Mouse (Mus musculus) retina, adult 2 months (tissue): ENCODE data around the gene Mrln.
"Not testable (repeated sequence)": the region's sequence is repeated elsewhere in the genome, so short reads cannot be mapped to it uniquely, and the experiment has no call there.

ENCODE experiments used
- DNase-seq: peaks from one replicate; pipeline ENCODE4 v3.0.0-alpha.2; 2012; ENCODE audit warnings: low read depth, low spot score

Mrln gene

DNA sequence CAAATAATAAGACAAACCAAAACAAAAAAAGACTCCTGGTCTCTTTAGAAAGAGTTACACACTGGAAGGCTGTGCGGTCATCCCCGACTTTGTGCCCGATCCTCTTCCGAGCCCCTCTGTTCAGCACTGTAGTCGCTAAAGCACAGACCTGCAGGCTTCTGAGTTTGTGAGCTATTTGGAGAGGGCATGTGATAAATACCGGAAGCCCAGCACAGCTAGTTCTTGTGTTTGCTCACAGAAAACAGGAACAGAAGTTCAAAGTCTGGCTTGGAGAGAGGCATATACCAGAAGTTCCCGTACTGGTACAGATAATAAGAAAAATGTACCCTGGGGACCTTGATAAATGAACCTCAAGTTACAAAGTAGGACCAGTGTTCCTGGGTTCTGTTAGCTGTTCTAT, 9.2 kb upstream of the Mrln start:
- DNase-seq, result no peak

- DNase-seq, result no peak
Measured at GRCm38 (mm10) chr10:70195786-70196185, 8.7 kb upstream of the Mrln start.

DNA sequence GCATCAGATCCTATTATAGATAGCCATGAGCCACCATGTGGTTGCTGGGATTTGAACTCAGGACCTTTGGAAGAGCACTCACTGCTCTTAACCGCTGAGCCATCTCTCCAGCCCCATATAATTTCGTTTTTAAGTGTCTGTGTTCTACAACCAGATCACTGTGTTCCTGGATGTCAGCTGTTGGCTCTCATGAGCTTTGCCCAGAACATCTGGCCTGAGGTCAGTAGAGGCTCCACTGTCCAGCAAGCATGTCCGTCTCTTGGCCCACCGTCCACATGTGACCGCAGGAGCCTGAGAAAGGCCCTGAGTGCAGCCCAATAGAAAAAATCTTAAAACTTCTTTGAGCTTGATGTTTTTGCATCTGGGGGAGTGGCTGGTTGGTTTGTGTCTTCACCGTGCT, 7.8 kb upstream of the Mrln start:
- no peak for DNase-seq

GRCm38 (mm10) chr10:70197601-70198000, 6.9 kb upstream of the Mrln start:
- no peak for DNase-seq

GRCm38 (mm10) chr10:70198012-70198411, 6.5 kb upstream of the Mrln start:
- no peak for DNase-seq

DNA sequence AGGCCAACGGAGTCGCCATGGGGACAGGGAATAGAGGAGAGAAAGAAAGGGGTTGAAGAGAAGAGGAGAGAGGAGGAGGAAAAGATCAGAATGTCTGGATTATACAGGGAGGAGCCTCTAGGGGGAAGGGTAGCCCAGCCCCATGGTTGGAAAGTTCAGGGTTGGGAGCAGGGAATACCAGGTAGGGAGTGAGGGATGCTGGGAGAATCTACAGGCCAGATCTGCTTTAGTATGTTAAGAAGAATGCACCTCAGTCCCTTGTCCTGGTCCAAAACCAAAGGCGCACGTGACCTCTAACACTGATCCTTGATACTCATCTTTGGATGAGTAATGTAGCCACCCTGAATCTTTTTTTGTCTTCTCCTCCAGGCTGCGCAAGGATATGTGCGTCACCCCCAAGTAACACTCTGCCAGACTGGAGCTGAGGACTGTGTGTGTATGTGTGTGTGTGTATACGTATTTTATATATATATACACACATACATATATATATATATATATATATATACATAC, 5.5 kb upstream of the Mrln start:
- DNase-seq, result no peak

DNA sequence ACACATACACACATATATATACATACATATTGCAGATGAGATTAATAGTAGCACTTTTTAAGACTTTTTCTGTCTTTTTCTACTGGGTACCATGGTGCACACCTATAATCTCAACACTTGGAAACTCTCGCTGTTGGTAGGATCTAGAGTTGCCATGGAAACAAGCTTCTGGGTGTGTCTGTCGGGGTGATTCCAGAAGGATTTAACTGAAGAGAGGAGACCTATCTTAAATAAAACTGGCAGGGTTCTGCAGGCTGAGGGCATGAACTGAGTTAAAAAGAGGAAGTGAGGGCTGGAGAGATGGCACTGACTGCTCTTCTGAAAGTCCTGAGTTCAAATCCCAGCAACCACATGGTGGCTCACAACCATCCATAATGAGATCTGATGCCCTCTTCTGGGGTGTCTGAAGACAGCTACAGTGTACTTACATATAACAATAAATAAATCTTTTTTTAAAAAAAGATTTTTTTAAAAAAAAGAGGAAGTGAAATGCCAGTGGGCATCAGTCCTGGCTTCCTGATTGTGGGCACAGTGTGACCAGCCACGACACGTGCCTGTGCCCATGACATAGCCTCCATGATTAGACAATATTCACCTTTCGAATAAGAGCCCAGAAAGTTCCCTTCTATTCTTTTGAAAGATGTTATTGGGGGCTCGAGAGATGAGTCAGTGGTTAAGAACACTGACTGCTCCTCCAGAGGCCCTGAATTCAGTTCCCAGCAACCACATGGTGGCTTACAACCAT, 4.8 kb upstream of the Mrln start:
- DNase-seq, result no peak

GRCm38 (mm10) chr10:70200889-70201500, 3.5 kb upstream of the Mrln start:
- no peak for DNase-seq

GRCm38 (mm10) chr10:70211281-70211680, 6.8 kb downstream of the Mrln start:
- no peak for DNase-seq

GRCm38 (mm10) chr10:70220971-70221370, 16.5 kb downstream of the Mrln start:
- no peak for DNase-seq

- DNase-seq, result not testable (repeated sequence)
Measured at GRCm38 (mm10) chr10:70222231-70222630, 17.8 kb downstream of the Mrln start.

DNA sequence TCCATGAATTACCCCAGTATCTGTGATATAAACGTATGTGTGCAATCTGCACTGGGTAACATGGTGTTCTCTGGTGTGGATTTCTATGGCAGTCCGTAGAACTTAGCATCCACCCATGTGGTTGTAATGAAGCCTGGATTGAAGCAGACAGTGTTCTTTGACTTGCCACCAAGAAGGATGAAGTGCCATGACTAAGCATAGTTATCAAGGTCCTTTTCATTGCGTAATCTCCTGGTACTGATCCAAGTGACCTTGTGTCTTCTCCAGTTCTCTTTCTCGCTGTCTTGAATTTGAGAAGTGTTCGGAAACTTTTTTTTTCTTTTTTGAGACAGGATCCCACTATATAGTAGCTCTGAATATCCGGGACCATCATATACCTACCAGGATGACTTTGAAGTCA, 20.1 kb downstream of the Mrln start:
- no peak for DNase-seq

DNA sequence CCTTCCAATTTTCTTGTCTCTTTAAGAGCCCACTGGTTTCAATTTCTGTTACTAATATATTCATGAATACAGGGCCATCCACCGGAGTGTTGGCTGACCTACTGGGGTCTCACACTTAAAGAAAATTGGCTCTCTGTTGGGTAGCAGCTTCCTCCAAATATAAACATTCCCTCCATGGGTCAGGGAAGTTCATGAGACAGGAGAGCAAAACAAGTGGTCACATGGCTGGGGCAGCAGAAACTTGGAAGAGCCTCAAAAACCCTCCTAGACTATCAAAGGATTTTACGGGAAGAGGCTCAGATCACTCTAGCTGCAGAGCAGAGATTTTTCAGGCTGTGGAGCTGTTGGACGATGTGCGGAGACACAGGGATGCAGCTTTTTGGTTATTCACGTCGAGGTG, 21.3 kb downstream of the Mrln start:
- no peak for DNase-seq

GRCm38 (mm10) chr10:70226608-70227007, 22.1 kb downstream of the Mrln start:
- no peak for DNase-seq

DNA sequence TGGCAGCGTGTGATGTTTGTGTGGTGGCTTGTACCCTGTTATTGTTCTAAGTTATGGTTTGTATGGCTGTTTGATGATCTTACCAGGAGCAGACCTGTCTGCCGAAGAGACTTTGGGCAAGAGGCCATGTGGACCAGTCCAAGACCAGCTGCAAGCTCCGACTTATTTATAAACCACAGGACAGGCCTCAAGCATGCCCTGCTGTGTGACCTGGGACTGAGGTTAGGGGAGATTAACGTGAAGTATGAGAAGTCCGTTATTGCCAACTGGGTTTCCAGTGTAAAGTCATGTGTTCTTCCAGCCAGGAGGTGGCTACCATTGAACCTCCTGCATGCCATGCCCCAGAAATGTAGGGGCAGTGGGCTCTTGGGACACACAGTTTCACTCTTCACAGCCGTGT, 25.9 kb downstream of the Mrln start:
- no peak for DNase-seq

DNA sequence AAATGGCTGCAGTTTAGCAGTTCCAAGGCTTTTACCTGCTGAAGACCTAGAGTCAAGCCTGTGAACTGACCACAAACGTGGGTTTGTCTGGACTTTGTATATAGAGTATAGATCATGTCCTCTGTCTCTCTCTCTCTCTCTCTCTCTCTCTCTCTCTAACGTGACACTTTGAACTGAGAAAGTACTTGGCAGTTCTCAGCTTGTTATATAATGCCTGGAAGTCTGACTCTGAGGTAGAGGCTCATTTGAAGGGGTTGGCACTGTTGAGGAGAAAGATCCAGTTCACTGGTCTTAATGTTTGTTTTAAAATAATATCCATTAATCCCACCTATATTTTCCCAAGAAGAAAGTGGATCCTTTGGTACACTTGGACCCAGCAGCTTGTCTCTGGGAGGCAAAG, 33.5 kb downstream of the Mrln start:
- no peak for DNase-seq

DNA sequence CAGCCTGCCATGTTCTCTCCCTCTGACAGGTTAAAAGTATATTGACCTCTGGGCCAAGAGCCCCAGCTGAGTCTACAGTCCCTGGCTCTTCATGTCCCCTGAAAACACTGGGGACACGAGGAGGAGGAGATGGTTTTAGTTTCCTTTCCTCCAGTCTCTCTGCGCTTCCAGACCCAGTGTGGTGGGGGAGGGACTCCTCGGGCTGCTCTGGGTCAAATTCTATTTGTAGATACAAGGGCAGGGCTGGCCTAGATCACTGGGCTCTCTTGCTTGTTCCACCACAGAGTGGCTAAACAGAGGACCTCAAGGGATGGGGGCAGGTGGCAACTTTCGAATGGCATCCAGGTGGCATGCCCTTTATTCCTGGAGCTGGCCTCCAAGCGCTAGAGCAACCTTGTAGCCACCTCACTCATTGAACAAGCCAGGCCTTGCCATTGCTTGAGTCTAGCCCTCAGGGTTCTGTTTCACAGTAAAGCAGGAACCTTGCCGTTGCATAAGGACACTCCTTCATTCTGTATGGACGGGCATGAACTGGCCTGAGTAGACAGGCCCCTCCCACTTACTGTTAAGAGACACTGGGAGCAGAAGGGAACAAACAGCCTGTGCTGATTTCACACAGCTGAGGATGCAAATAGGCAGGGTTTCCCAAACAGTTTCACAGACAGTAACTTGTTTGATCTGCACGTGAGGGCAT, 38.4 kb downstream of the Mrln start:
- DNase-seq, result no peak

GRCm38 (mm10) chr10:70244921-70245558, 40.6 kb downstream of the Mrln start, which contains the start of gene Slc16a9:
Slc16a9 (plus strand) TSS chr10:70245100.
- DNase-seq, result no peak

DNA sequence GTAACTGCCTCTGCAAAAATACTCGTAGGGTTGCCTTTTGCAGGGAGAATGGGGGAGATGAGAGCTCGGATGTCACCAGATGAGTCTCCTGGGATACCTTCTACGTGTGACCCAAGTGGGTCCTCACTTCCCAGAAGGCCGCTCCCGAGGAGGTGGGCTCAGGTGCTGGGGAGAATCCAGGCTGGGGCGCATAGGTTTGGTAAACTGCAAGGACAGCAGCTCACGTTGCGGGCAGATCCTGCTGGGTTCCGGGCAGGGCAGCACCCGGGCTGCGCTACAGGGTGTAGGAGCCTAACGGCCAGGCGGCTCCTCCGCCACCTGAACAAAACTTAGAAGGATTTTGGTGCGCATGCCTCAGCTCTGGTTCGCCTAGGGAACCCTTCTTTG, 41.1 kb downstream of the Mrln start:
- DNase-seq, result no peak

DNA sequence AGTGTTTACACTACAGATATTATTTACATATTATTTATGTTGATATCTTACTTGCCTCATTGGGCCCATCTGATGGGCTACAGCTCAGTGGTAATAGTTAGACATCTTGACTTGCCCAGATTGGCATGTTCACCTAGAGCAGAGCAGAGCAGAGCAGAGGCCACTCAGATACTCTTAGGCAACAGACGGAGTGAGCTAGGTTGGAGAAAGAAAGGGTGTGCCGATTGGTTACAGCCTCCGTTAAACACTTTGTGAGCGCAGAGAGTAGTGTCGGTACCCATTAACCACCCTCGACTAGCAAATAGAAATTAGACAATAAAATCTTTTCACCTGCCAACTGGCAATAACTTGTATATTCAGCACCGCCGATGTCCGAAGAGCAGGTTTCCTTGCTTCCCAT, 41.6 kb downstream of the Mrln start:
- DNase-seq, result no peak

DNA sequence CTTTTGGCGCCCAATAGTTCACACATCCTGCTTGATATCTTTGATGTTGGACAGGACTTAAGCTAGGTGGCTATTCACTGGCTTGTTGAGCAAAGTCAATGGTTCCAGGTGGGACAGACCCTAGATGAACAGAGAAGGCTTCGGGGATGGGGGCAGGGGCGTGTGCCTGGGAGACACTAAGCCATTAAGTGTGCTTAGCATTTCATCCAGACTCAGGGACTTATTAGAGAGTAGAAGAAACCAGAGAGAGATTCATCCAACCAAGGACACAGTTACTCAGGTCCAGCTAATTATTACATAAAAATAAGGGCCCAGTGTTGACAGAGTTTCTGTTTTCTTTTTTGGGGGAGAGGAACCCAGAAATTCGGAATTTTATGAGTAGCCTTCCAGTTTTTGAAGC, 45.9 kb downstream of the Mrln start:
- DNase-seq, result no peak

DNA sequence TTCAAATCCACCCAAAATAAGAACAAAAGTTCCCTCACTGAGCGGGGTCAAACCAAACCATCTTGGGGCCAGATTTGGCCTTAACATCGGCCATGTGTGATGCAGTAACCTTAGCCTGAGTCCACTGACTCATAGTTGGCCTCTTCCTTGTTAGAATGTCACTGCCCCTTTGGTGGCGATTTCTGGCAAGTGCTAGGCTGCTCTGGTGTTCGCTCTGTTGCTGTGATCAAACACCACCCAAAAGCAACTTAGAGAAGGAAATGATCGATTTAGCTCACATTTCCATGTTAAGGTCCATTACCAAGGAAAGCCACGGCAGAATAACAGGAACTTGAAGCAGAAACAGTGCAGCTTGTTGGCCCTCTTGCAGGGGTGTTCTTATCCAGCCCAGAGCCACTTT, 46.3 kb downstream of the Mrln start:
- DNase-seq, result no peak
